Mouse (Mus musculus): ENCODE measurements at regions not wholly inside any gene's neighbourhood (a gene's known extent, or its start where the extent isn't known, plus 50 kb on each side); places are given as distances from the start of the nearest gene placed in this dataset.

DNA sequence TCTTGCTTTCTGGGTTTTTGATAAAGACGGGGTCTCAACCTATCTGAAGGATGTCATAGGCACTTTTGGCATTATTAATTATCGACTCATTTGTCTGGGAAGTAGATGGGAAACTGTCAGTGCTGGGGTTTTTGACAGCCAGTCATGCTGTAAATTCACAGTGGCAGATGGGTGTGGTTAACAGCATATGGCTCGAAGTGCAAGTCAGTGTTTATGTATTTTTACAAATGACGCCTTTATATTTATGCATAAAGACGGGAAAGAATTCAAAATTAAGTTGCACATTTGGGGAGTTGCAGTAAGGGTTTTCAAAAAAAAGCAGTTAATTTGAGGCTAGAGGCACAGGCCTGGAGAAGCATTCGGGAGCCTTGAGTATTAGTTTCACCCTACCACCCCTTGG is 206.8 kb upstream of the Cdh5 start:
- no peak for TF ChIP-seq CTCF (IDR thresholded peaks at IDR 0.05; ENCODE audit: low read depth)
- TF ChIP-seq EP300 (IDR thresholded peaks at IDR 0.05; ENCODE audit: low read depth) = no peak
